Mouse (Mus musculus) testis, adult 2 months (tissue): ENCODE measurements around the gene Mmp2.

Source experiments
- CTCF ChIP-seq: fragments of 200-500 bp; IDR thresholded peaks from 2 replicates; pipeline ENCODE4 v1.5.1; 2012; ENCODE audit warnings: low read depth, mild to moderate bottlenecking, inconsistent platforms, low read length, moderate library complexity; ENCODE audit not compliant: control insufficient read depth, insufficient read depth, insufficient replicate concordance
- POLR2A ChIP-seq: fragments of 200-500 bp; IDR thresholded peaks from 2 replicates; pipeline ENCODE4 v1.6.1; 2012; ENCODE audit warnings: low read depth, mild to moderate bottlenecking, inconsistent platforms, low read length, moderate library complexity; ENCODE audit not compliant: control insufficient read depth

DNA sequence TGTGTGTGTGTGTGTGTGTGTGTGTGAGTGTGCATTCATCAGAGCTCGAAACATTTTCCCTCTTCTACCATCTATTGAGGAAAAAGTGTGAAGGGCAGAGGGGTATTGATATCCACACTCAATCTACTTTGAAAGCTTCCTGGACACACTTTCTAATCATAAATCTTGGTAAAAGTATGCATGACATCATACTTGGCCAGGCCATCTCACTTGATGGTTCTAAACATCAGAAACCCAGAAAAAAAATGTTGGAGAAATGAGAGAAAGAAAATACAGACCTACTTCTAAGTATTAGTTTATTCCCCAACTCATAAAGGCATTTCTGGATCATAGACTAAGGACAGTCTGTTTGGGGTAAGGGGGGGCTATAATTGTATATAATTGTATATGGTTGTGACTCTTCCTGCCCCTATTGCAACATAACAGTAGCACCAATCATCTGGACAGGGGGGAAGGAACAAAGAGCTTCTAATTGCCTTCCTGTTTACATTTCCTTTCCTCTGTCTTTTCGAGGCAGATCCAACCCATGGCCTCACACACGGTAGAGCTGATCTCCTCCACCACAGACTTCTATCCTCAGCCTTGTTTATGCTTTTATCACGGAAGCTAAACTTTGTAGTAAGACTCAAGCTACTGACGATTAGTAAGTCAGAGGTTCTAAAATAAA is 7.1 kb downstream of the Mmp2 start:
- TF ChIP-seq CTCF (no peak), POLR2A (no peak)
